Mouse (Mus musculus) kidney, postnatal 0 days (tissue): ENCODE data around the gene Srp9. TPM values are rescaled to one million over a fixed set of nuclear protein-coding genes. Genes with fewer than 3 reads are reported as not detected.

Experiments used
- ATAC-seq: fragments of 200-750 bp; cut with Nextera tagmentation; replicated peaks from 2 replicates; pipeline ENCODE4 v1.8.0; 2017; ENCODE audit warnings: low read depth, moderate number of reproducible peaks, moderate TSS enrichment, moderate library complexity; ENCODE audit not compliant: low FRiP score
- DNase-seq: peaks from one replicate; pipeline ENCODE4 v3.0.0-alpha.2; 2016; ENCODE audit warnings: low spot score
- H3K27ac ChIP-seq: fragments of 300-500 bp; sonication (generic); 2 replicates; pipeline ENCODE4 v1.5.1; 2014; ENCODE audit warnings: mild to moderate bottlenecking
- H3K27me3 ChIP-seq: fragments of 300-500 bp; sonication (generic); 2 replicates; pipeline ENCODE4 v1.6.1; 2014; ENCODE audit warnings: low read length, mixed read lengths; ENCODE audit not compliant: insufficient read depth
- H3K36me3 ChIP-seq: fragments of 300-500 bp; sonication (generic); 2 replicates; pipeline ENCODE4 v1.6.1; 2014; ENCODE audit warnings: low read length, mixed read lengths; ENCODE audit not compliant: insufficient read depth
- H3K4me1 ChIP-seq: fragments of 300-500 bp; sonication (generic); replicated peaks from 2 replicates; pipeline ENCODE4 v1.6.1; 2014; ENCODE audit warnings: antibody characterized with exemption, low read length, mixed read lengths; ENCODE audit not compliant: insufficient read depth
- H3K4me2 ChIP-seq: fragments of 300-500 bp; sonication (generic); 2 replicates; pipeline ENCODE4 v1.6.1; 2014; ENCODE audit warnings: mild to moderate bottlenecking, low read length, moderate library complexity, mixed read lengths
- H3K4me3 ChIP-seq: fragments of 300-500 bp; sonication (generic); replicated peaks from 2 replicates; pipeline ENCODE4 v1.5.1; 2014; ENCODE audit warnings: low read depth, low read length
- H3K9ac ChIP-seq: fragments of 300-500 bp; sonication (generic); 2 replicates; pipeline ENCODE4 v1.6.1; 2014; ENCODE audit warnings: low read depth, low read length
- H3K9me3 ChIP-seq: fragments of 300-500 bp; sonication (generic); replicated peaks from 2 replicates; pipeline ENCODE4 v1.6.1; 2016; ENCODE audit warnings: low read length, inconsistent platforms, mixed read lengths
- CTCF ChIP-seq: IDR thresholded peaks from 2 replicates; pipeline ENCODE4 v1.5.1; 2016; ENCODE audit warnings: antibody characterized with exemption, low read depth, mild to moderate bottlenecking, moderate library complexity
- WGBS: fragments of 180-500 bp; shearing (Covaris S2); extraction: QIAGEN DNeasy Blood & Tissue Kit; methylation state at CpG from one replicate; pipeline ENCODE4 v1.1.7; 2014; 5-methylcytosine and 5-hydroxymethylcytosine counted together
- polyA plus RNA-seq: library from polyadenylated mRNA; unstranded; fragments of >200 nt; fragmentation: Nextera tagmentation; extraction: Ambion mirVana; gene quantifications from 2 replicates; pipeline ENCODE4 v1.2.1, GENCODE M21; 2015

The Srp9 gene
- polyA plus RNA-seq, 1 experiment from 2014 or later = 225 TPM

DNA sequence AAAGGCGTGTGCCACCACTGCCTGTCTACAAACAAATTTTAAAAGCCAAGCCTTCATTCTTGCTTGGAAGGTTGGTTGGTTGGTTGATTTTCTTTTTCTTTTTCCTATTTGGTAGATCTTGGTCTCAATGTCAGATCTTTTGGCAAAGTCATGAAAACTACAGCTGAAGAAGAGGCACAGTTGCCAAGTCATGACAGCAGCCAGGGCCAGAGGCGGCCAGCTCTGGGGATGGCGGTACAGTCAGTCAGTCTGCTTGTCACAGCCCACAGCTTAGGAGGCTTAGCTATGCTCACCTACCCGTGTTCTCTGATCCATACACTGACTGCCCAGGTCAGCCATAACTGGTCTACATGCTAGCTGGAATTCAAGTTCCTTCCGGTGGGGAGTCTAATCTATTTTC lies 31.1 kb upstream of the Srp9 start:
- no peak for TF ChIP-seq CTCF
- Histone ChIP-seq H3K27ac (no peak overlapping the region), H3K9me3 (no peaks in the 10 kb centered on the region), H3K9ac (no peak overlapping the region), H3K4me3 (no peak overlapping the region), H3K36me3 (no peaks in the 10 kb centered on the region), H3K27me3 (no peaks in the 10 kb centered on the region), H3K4me1 (peaks cover 40% of the 10 kb centered on the region), H3K4me2 (no peak overlapping the region)
- DNase-seq (no peak), ATAC-seq (no peak)
- 82% methylated on average over 5 of the region's 5 CpGs for WGBS

GRCm38 (mm10) chr1:182094473-182095136 lies 29.9 kb upstream of the Srp9 start:
- 33% methylated on average over 15 of the region's 15 CpGs for WGBS
- DNase-seq (no peak), ATAC-seq (no peak; the same call in 1 of the 2 replicates)
- Histone ChIP-seq H3K27me3 (no peaks in the 10 kb centered on the region), H3K9me3 (no peaks in the 10 kb centered on the region), H3K4me3 (no peak overlapping the region), H3K27ac (peak overlapping the region; percentile 32), H3K4me2 (peak overlapping the region; percentile 16; the same call in 1 of the 2 replicates), H3K9ac (no peak overlapping the region), H3K36me3 (no peaks in the 10 kb centered on the region), H3K4me1 (peaks cover 28% of the 10 kb centered on the region; the same call in 1 of the 2 replicates)
- no peak for TF ChIP-seq CTCF

DNA sequence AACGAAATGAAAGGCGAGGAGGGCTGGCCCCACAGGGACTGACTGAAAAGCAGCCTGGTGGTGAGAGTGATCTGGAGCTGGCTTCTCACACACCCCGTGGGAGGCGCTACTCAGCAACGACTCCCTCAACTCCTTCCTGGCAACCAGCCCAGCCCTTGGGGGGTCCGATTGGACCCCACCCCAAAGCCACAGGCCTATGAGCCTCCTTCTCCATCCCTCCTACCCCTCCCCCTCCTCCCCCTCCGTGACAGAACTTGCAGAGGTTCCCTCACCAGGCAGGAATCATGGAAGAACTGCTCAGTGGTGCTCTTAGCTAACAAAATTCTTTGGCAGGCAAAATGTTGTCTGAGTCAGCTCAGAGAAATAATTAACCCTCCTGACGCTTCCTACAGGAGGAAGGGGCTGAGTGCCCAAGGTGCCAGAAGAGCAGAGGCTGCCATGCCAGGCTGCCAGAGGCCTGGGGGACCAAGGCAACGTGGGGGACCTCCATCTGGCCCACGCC lies 29.2 kb upstream of the Srp9 start:
- Histone ChIP-seq H3K4me3 (no peak overlapping the region), H3K9ac (no peak overlapping the region), H3K36me3 (no peaks in the 10 kb centered on the region), H3K4me2 (peak overlapping the region; percentile 16; the same call in 1 of the 2 replicates), H3K4me1 (peaks cover 22% of the 10 kb centered on the region; the same call in 1 of the 2 replicates), H3K27ac (peak overlapping the region; percentile 32), H3K27me3 (no peaks in the 10 kb centered on the region), H3K9me3 (no peaks in the 10 kb centered on the region)
- no peak; the same call in 1 of the 2 replicates for TF ChIP-seq CTCF
- peak; percentile 44; the same call in 1 of the 2 replicates for ATAC-seq
- 14% methylated on average over 10 of the region's 10 CpGs for WGBS
- peak; percentile 61 for DNase-seq

DNA sequence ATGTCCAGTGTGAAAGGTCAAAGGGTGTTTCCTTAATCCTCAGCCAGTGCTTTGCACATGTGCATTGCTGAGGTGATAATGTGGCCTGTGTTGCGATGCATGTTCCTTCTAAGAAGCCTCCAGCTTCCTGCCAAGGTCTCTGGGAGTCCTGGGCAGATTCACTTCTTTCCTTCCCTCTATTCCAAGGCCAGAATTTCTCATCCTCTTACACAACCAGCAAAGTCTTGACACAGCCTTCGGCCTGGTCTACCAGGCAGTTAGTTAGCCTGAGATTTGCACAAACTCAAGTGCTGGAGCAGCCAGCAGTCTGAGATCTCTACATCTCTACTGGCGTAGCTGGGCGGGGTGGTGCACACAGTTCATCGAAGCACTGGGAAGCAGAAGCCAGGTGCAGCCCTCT lies 27.8 kb upstream of the Srp9 start:
- H3K4me1 ChIP-seq = peaks cover 11% of the 10 kb centered on the region; the same call in 1 of the 2 replicates
- WGBS = 72% methylated on average over 5 of the region's 5 CpGs
- no peak overlapping the region for H3K4me2 ChIP-seq
- no peak for DNase-seq
- no peak overlapping the region for H3K9ac ChIP-seq
- ATAC-seq = no peak
- no peak overlapping the region for H3K4me3 ChIP-seq
- H3K36me3 ChIP-seq = no peaks in the 10 kb centered on the region
- TF ChIP-seq CTCF = no peak
- no peaks in the 10 kb centered on the region for H3K27me3 ChIP-seq
- H3K27ac ChIP-seq = no peak overlapping the region
- H3K9me3 ChIP-seq = no peaks in the 10 kb centered on the region

DNA sequence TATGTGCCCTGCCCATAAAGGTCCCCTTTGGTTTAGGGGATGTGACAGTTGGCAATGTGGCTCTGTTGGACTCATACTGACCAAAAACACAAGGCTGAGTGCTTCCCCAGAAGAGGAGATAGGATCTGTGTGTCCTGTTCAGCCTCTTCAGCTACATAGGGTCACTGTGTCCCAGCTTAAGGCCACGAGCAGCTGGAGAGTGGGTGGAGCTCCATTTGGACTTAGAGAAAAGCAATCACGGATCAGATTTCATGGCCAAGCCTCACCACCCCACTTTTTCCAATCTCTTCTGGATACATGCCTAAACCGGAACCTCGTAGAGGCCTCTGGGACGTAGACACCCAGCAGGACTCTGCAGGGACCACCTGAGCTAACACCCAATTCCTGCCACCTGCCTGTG lies 25.5 kb upstream of the Srp9 start:
- DNase-seq = peak; percentile 65
- no peak overlapping the region for H3K9ac ChIP-seq
- no peaks in the 10 kb centered on the region for H3K9me3 ChIP-seq
- H3K4me3 ChIP-seq = no peak overlapping the region
- no peak overlapping the region for H3K4me2 ChIP-seq
- H3K4me1 ChIP-seq = peaks cover 11% of the 10 kb centered on the region; the same call in 1 of the 2 replicates
- H3K36me3 ChIP-seq = no peaks in the 10 kb centered on the region
- no peak for ATAC-seq
- no peak overlapping the region for H3K27ac ChIP-seq
- H3K27me3 ChIP-seq = no peaks in the 10 kb centered on the region
- WGBS = 28% methylated on average over 5 of the region's 5 CpGs
- TF ChIP-seq CTCF = no peak

DNA sequence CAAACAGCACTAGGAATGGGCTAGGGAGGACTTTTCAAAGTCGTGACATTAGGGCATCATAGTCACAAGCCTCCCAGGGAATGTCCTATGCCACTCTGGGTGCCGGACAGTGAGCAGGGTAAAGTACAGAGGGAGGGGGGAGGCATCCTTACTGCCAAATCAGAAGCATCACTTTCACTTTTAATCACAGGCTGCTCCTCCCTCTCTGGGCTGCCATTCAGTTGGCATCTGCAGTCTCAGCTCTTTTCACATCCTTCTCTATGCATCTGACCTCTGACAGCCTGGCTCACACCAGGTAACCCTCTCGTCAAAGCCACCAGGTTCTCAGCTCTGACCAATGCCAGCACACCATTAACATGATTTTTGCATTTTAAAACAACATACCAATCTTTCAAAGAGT lies 24.1 kb upstream of the Srp9 start:
- no peak for ATAC-seq
- Histone ChIP-seq H3K9me3 (no peaks in the 10 kb centered on the region), H3K27me3 (no peaks in the 10 kb centered on the region), H3K27ac (no peak overlapping the region), H3K4me3 (no peak overlapping the region), H3K36me3 (no peaks in the 10 kb centered on the region), H3K4me2 (no peak overlapping the region), H3K4me1 (peaks cover 2% of the 10 kb centered on the region; the same call in 1 of the 2 replicates), H3K9ac (no peak overlapping the region)
- DNase-seq = no peak
- TF ChIP-seq CTCF = no peak
- WGBS = 67% methylated on average over 3 of the region's 3 CpGs
